Mouse (Mus musculus): Measurements from ENCODE around the gene Ppm1b.
"Not testable (repeated sequence)": the region's sequence is repeated elsewhere in the genome, so short reads cannot be mapped to it uniquely, and the experiment has no call there.

The Ppm1b gene

DNA sequence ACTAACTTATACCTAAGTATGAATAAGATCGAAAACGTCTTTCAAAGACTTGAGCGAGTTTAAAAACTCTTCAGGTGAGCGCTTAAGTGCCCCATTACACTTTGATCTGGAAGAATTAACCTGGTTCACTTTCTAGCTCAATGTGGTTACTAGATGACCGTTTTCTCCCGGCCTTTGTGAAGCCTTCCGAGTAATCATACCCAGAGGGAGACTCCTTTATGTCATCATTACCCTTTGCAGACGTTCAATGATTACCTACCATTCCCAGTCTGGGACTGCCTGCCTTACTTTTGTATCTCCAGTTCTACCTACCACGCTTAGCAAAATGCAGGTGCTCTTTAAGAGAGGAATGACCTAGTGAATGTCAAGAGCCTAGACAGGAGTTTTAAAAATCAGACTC, at the start of gene Ppm1b:
TSS of gene Ppm1b (plus strand) at position 301 of the 400 bp plus-strand sequence.
- DNase-seq = no peak

DNA sequence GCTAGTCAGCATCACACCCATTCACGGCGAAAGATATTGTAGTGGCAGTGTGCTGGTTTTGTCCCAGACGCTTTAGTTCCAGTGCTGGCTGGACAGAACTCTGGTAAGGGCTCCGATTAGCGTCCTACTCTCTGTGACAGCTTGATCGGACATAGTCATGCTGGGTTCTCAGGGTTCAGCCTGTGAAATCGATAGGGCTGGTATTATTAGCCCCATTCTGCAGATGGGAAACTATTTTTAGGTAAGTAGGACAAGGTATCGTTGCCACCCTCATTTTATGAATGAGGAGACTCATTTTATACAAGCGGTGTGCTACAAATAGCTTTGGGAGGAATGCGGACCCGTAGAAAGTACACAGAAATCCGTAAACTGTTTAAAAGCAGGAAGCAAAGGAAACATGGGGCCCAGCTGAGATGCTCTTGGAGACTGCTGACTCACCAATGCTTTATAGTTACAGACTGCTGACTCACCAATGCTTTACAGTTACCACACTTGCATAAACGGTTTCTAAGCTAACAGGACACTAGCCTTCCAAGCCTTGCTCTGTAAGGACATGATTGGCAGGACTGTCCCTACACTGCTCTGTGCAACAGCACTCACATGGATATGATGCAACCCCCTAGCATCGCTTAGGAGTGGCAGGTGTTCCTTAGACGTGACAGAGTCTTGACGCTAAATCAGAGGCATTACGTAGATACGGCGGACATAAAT, 34.7 kb upstream of the Ppm1b start:
- DNase-seq = no peak

DNA sequence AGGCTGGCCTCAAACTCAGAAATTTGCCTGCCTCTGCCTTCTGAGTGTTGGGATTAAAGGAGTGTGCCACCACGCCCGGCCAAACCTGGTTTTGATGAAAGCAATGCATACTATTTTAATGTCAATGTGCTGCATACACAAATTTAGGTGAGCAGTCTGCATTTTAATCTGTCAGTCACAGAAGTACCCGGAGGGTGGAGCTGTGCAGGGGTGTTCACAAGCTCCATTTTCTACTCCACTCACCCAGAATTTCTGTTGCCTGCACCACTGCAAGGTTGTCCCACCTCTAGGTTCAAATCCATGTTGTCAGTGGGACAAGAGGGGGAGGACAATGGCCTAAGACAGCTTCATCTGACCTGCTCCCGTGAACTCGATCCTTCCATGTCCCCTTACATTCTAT, 31.8 kb upstream of the Ppm1b start:
- no peak for DNase-seq

DNA sequence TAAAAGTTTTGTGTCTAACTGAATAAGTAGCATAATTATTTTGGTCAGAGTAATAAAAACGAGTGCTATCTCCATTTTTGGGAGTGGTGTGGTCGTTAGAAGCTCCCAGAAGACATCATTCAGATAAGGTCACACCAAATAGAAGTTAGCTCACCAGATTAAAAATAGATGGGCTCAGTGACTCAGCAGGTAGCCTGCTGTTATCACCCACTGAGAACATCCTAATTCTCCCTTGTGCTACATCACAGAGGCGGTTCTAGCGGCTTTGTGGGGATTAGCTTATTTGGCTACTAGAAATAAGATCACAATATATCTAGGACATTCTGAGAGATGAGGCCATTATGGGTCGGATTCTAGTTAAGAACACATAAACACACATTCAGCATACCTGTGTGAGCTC, 30.3 kb upstream of the Ppm1b start:
- DNase-seq = no peak

DNA sequence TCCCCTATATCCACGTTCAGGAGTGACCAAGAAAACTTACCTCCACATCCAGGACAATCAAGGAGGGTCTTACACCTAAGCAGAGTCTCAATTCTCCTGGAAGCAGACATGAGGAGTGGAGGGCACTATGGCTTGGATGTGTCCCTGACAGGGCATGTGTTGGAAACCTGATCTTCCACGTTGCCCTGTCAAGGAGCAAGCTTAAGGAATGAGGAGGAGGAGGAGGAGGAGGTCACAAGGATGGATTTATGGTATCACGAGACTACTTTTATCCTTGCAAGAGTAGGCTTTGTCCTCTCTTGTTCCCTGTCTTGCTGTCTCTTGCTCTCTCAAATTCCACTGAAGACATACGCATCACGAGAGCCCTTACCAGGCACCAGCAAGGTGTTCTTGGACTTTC, 29.0 kb upstream of the Ppm1b start:
- DNase-seq = no peak

DNA sequence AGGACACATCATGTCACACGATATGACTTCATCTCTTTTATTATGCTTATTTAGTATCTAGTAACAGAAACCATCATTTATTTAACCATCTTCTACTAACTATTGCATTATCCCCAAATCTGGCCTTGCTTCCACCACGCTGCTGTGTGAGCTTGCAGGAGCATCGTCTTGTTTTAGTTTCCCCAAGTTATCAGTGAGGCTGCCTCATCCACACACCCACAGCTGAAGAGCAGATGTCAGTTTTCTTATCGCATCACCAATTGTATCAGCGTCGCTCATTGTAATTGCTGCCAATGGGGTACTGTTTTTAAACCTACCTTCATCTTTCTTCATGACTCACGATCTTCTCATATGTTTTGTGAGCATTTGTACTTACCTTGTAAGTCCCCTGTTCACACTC, 23.6 kb upstream of the Ppm1b start:
- no peak for DNase-seq

DNA sequence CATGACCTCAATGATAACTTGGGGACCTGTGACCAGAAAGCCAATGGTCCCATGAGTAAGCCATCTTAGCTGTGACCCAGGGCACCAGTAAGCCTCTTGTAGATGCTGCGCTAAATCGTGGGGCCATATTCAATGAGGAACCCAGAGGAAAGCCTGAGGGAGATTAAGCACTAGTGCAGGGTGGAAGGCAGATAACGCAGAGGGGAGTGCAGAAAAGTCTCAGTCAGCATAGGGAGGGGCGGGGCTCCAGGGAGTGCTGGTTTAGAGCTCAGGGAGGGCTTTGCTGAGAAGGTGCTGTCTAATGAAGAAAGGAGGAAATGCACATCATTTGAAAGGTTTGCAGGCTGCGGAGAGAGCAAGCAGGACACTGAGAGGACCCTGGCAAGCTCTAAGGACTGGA, 22.6 kb upstream of the Ppm1b start:
- DNase-seq = no peak

DNA sequence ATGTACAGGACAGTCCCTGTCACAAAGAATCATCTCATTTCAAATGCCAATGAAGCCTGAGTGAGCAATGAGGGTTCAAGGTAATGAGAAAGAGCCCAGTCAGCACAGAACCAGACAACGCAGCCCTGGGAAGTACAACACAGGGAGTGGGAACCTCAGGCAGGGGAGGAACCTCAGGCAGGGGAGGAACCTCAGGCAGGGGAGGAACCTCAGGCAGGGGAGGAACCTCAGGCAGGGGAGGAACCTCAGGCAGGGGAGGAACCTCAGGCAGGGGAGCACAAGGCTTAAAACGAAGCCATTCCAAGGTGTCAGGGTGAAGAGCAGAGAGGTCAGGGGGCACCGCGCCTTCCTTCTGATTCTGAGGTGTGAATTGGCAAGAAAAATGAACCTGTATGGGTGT, 20.9 kb upstream of the Ppm1b start:
- DNase-seq = not testable (repeated sequence)

DNA sequence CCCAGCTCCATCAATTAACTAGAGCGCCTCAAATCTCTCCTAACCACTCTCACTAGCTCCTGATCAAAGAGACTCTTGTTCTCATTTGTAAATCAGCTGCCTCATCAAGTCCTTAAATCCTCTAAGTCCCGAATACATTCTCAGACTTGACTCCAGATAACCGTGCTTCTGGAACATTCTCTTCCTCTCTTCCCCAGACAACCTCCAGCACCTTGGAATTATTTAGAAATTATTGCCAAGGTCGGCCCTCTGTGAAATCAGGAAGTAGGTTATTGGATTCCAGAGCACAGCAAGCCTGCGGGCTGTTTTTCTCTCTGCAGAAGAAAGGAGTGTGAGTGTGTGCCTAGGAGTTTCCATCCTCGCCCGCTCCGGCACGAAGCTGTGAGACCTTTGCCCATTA, 20.2 kb upstream of the Ppm1b start:
- DNase-seq = peak; percentile 15

DNA sequence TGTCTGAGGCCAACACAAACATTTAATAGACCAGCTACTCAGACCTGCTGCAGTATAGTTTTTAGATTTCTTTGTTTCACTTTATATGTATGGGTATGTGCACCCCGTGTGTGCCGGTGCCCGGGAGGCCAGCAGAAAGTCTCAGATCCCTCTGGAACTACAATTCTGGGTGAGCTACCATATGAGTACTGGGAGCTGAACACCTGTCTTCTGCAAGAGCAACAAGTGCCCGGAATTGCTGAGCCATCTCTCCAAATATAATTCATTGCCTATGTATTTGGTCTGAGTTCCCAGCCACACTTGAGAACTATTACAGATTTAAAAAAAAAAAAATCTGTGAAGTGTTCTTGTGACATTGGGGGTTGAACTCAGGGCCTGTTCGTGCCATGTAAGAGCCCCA, 19.7 kb upstream of the Ppm1b start:
- DNase-seq = no peak

DNA sequence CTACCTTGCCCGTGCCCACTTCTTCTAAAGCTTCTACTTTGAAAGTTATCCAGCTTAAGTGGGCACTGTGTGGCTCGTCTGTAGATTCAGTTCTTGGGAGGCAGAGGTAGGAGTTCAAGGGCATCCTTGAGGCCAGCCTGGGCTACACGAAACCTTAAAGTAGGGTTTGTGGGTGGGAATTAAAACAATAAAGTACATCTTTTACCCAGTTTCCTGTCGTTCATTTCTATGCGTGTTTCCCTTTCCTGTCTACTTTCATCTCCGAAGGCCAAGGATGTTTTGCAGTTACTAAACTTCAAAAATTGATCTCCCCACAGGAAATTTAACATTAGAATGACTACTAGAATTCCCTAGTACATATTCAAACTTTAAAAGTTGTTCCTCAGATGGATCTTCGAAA, 19.3 kb upstream of the Ppm1b start:
- no peak for DNase-seq

DNA sequence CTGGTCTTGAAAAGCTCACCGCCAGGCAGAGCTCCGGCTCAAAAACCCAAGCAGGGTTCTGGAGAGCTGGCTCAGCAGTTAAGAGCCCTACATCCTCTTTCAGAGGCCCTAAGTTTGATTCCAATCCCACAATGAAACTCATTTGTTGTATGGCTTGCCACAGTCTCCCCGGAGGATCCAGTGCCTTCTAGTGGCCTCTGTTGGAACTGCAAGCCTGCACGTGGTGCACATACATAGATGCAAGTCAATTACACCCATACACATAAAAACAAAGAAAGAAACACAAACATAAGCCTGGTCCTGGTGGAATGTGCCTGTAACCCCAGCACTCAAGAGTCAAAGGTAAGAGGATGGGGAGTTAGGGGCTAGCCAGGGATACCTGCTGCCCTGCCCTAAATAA, 18.3 kb upstream of the Ppm1b start:
- DNase-seq = no peak

DNA sequence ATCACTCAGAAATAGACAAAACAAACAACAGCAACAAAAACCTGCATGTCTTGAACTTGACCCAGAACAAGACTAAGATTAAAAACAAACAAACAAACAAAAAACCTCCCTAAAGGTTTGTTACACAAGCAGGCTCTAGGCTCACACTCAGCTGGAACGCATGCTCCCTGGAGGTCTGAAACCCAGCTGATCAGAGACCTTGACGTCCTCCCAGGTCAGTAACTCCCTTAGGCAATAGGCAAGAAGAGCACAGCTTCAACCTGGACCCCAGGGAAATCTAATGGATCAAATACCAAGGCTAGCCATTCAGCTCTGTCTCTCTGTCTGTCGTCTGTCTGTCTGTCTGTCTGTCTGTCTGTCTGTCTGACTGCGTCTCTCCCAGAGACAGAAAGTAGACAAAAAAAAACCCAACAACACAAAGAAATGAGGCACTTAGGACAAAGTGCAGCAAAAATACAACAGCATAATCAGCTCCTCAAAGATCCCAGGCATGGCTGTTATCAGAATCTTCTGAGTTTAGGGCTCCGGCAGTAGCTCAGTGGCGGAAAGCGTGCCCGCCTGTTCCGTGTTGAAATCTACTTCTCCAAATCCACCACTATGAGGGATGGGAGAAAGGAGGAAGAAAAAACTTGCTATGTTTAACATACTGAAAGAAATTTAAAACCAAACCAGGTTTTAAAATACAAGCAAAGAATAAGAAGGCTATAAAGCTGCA, 16.4 kb upstream of the Ppm1b start:
- DNase-seq = no peak

DNA sequence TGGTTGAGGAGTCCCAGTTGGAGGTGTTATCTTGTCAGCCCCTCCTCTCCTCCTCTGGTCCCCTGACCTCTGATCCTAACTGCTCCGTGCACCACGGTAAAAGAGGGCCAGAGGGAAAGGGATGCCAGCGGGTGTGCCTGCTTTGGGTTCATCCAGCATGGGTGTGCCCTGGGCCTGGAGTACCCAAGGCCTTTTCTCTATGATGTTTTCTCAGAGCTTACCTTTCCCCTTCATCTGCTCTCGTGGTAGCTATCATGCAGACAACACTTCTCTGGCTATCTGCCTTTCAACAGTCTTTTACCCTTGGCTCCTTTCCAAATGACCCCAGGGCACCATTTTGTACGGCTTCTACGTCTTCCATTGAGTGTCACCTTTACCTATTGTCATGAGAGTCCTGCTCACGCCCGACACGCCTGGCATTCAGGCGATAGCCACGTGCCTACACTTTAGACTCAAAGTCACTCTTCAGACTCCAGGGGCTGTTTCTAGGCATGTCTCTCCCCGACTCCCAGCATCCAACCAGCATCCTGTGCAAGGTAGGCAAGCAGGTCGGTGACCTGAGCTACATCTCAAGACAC, 15.2 kb upstream of the Ppm1b start:
- no peak for DNase-seq

DNA sequence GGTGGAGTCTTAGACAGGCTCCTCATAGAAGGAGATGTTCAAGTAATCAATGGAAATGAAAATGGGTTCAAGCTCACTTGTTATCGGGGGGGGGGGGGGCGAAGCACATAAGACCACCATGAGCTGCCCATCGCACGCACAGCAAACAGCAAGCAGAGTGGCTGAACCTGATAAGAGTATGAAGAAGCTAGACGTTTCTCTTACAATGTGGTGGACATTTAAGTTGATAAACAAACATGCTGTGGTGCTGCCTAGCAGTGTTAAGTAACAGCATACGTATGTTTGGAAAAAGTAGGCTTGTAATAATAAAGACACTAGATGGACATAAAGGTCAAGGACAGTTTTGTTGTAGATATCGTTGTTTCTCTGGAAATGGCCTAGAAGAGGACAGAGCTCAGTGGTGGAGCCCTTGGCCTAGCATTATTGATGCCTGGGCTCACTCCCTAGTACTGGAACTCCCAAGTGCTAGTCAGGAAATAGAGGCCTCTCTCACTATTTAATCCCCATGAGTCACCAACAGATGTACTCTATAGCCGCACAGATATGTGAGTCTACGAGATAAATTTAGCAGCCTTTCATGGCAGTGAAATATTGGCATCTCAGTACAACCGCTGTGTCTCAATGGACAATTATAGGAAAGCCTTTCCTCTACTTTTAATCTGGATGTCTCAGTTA, 14.0 kb upstream of the Ppm1b start:
- no peak for DNase-seq

DNA sequence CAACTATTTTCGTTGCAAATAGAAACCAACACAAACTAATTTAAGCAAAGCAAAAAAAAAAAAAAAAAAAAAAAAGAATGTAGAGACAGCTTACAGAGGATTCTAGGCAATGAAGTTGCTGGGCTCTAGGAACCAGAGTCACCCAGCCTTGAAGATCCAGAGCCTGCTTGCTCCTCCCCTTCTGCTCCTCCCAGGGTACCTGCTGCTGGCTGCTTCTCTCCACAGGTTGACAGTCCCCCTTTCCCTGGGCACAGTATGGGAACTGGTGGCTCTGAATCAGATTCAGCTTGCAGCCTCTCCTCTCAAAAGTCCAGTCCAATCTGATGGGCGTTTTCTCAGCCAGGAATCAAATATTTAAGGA, 13.5 kb upstream of the Ppm1b start:
- no peak for DNase-seq

DNA sequence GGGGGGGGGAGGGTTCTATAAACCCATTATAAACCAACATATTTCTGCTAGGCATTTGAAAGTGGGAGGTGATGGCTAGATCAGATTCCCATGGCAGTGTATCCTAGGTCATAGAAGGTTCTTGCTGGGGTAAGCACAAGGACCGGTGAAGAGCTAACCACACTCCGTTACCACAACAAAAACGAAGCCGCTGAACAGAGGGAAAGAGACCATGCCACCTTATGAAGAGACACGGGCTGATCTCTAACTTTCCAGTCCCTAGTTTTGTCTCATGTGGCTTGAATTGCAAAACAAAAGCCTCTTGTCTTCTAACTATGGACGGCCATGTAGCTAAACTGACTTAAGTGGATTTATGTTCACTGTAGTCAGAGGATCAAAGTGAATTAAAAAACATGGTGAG, 12.2 kb upstream of the Ppm1b start:
- DNase-seq = no peak

DNA sequence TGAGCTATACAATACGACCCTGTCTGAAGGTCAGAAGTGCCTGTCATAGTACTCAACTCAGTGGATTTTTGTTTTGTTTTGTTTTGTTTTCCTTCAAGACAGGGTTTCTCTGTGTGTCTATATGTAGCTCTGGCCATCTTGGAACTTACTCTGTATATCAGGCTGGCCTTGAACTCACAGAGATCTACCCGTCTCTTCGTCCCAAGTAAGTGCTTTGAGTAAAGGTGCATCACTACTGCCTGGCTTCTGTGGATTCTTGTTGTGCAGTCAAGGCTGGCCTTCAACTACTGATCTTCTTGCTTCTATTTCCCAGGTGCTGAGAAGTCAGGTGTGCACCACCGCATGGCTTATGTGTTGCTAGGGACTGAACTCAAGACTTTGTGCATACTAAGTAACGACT, 4.0 kb upstream of the Ppm1b start:
- no peak for DNase-seq

DNA sequence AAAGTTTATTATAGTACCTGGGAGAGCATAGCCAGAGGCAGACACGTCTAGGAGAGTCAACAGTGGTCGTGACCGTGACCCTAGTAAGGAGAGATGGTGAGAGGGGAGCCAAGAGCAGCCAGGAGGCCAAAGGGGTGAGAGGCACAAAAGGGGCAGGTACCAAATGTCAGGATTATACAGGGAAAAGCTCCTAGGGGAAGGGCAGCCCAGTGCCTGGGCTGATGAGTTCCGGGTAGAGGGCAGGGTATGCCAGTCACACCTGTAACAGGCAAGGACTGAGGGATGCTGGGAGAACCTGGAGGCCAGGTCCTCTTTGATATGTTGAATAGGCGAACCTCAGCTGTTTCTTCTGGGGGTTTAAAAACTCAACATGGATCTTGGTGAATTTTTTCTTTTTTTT, 2.8 kb upstream of the Ppm1b start:
- DNase-seq = no peak

DNA sequence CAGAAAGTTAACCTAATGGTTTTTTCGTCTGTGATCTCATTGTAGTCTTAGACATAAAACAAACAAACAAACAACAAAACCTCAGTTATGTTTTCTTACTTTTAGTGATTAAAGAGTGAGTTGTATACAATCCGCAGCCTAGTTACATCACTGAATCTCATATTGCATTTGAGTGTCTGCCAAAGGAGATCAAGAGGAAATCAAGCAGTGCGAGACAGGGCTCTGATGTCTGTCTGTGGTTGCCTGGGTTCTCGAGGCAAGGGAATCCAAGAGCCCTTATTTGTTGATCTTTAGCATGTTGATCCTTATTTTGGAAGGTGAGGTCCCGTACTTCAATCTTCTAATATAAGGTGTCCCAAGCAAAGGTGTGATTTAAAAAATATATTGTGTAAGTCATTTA, 1.7 kb upstream of the Ppm1b start:
- no peak for DNase-seq

DNA sequence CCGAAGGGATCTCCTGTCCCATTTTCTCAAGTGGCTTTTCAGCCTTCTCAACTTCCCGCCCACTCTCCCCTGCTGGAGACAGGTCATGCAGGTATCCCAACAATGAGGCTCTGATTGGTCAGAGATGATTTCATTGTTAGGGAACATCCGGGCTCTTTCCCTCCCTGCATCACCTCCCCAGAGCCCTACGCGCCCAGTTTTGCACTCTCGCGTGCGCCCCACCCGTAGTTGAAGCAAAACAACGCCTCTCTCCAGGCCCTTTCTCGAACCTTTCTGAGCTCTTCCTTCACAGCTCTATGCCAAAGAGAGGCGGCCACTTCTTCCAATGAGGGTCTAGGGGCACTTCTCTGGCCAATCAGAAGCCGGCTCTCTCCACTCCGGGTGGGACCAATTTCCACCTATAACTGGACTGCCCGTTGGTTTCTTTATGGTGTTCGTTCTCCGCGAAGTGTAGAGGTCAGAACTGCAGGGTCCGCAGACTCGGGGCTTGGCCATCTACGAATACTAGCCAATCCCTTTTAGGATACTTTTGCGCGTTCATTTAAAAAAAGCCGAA, 468 bp downstream of the Ppm1b start:
- DNase-seq = peak; percentile 92

DNA sequence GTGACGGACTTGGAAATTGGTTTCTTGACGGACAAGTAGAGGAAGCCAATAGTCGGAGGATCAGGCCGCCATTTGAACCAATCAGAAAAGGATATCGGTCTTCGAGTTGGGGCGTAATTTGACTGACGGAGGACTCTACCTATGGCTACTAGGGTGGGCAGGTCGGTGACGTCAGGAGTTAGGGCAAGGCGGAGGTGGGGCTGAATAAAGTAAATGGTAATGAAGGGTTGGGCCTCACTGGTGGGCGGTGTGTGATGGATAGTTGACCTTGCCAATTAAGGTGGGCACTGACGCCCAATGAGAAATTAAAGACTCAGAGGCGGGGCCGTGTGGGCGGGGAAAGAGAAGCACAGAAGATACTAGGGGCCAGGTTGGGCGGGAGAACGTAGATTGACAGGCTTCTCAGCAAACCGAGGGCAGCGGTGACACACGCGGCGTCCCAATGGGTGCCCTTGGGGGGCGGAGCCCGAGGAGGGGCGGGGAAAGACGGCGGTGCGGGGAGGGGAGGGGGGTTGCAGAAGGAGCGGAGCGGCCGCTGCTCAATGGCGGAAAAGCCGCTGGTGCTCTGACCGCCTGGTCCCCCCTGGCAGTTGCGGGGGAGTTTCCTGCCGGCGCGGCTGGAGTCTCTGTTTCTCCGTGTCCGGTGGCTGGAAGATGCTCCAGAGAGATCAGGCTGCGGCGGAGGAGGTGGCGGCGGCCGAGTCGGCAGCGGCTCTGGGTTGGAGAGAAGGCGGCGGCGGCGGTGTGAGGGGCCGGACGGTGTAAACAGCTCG, 1.1 kb downstream of the Ppm1b start:
- peak; percentile 99 for DNase-seq

DNA sequence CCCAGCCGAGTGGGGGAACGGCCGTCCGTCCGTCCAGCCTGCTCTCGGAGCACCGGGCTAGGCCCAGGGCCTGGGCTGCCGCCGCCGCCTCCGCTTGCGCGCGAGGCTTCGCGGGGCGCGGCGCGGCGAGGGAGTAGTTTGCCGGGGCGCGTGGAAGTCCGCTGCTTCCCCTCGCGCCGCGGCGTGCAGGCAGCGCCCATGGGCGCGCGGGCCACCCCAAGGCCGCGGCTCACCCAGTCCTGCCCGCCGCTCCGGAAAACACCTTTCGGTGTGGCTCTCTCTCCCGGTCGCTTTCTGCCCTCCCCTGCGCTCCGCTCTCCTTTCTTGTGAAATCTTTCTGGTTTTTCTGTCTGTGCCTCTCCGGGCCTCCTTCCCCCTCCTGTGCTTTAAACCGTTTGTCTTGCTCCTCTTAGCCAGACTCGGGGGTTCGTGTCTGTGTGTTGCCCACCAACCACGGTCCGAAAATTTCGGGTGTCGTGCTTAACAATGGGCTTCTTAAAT, 1.9 kb downstream of the Ppm1b start:
- DNase-seq = peak; percentile 61

All from embryo, embryonic 11 days (tissue).